Mouse (Mus musculus) lung, postnatal 10 days (tissue): ENCODE data around the gene Sptlc3.

Experiments
- DNase-seq: peaks from one replicate; pipeline ENCODE4 v3.0.0; 2021

Gene Sptlc3

DNA sequence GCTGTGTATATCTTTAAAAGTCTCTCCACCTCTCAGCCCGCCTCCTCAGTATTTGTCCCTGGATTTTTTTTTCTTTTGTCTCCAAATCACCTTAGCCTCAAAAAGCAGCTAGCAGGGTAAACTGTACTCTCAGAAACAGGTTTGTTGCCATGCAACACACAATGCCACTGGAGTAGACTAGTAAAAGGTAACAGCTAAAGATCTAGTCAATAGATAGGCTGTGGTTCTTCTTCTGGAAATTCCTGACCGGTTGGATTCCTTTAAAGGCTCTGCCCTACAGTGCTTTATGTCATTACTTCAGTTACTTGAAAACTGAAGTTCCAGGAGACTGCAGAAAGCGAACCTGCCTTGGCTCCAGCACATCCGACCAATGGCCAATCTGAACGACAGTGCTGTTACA, at the start of gene Sptlc3:
Gene Sptlc3 (plus strand): TSS at position 78 of the 400 bp plus-strand sequence.
- DNase-seq, result no peak

DNA sequence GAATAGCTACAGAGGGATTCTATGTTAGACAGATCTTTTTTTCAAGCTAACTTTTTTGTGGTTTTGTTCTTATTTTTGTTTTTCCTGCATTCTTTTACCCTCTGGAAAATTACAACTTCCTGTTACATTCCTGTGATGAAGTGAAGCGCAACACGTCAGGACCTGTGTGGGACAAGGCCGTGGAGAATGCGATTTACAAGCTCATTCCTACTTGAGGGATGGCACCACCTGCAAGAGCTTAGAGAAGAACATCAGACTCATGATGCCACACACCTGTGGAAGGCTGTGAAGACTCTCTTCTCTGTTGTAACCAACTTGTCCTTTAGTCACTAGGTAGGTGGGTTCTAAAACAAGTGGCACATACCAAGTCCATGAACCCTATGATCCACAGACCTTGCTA, 26.0 kb upstream of the Sptlc3 start:
- DNase-seq, result no peak

DNA sequence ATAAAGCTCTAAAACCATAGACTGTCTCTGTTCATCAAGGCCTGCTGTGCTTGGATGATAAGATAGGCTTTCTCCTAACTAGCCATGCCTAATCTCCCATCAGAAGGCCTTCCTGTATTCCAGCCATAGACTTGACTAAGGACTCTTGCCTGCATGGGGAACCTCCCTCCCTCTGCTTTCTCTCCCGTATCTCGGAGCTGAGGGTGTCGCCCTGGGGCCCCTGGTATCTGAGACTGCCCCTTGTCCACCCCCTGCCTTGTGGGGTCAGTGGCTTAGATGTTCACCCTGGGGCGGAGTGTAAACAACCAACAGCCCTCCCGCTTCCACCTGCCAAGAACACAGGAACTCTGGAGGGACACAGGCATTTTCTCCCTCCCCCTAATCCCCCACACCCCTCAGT, 5.0 kb upstream of the Sptlc3 start:
- DNase-seq, result no peak

DNA sequence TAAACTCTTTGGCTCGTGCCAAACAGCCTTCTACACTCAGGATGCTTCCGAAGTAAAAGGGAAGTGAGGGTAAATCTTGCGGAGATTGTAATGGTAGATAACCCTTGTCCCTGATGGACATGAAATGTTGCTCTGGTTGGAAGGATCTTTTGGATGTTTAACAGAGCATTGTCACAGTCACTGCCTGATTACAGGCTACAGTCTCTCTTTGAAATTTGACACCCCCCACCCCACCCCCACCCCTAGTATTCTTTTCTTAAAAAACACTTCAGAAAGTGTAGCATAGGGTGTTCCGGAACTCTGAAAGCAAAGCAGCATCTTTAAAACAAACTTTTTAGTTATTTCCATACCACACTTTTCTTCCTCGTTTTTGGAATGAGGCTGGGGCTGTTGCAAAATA, 916 bp downstream of the Sptlc3 start:
- DNase-seq, result no peak

DNA sequence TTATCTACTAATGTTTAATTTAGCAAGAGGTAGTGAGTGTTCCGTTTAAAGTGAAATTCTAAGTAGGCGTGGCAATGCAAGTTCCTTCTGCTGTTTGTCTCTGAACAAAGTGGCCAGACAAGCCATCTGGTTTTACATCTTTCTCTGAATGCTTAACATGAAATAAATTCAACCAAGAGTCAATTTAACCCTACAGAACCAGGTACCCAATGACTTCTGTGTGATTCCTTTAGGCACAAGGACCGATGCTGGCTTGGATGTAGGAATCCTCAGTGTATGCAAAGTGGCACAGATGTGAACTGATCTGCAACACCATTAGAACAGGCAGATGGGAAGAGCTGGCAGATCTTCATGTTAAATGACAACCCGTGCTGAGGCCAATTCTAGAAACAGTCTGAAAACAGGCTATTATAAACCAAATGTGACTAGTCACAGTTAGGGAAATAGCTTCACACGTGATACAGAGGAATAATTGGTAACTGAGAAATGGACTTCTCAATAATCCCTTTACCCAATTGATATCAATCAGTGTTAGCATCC, 68.3 kb downstream of the Sptlc3 start:
- DNase-seq, result no peak

DNA sequence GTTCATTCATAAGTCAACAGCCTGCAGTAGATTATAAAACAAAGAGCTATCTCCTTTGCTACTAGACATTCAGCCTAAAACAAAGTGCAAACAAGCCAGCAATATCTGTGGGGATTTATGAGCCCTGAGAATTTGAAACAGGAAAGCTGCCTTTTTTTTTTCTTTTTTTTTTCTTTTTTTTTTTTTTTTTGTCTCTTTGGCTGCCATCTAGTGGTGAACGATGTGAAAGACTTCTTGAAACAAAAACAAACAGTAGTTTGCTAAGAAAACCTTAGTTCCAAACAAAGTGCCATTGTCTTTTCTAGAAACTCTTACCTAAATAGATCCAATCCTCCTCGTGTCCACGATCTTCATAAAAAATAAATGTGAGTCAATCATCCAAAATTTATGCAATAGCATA, 85.6 kb downstream of the Sptlc3 start:
- no peak for DNase-seq

DNA sequence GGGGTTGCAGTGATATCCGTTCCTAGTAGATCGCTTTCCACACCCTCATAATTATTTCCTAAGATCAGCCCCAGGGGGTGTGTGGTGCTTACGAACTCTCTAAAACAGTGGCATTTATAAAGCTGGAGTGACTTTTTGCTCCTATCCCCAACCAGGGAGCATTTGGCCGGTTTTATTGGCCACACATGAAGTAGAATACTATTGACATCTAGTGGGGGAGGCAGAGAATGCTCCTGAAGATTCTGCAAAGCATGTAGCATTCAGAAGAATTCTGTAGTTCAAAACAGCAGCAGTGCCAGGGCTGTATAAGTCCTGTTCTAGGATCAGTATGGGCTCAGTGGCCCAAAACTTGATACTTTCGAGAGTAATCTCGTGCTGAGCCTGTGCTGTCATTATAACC, 89.1 kb downstream of the Sptlc3 start:
- DNase-seq, result peak; percentile 38

DNA sequence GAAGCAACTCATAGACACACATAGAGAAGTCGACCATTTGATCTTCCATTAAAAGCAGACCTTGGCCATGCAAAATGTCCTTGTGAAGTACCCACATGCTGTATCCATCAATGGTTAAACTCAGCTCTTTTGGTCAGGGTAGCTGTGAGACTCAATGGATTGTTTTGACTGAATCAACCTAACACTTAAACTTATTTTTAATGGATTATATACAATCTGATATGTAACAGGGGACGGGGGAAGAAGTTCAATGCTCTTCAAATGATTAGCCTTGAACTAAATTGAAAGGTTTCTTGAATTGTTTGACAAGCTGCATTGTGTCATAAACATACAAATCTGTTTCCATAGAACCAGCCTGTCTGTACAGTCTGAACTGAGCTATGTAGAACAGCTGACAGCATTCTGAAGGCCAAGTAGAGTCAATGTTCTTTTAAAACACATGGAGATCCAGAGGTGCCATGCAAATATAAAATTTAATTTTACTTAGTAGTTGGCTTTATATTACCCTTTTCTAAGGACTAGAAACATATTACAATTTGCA, 94.0 kb downstream of the Sptlc3 start:
- no peak for DNase-seq

DNA sequence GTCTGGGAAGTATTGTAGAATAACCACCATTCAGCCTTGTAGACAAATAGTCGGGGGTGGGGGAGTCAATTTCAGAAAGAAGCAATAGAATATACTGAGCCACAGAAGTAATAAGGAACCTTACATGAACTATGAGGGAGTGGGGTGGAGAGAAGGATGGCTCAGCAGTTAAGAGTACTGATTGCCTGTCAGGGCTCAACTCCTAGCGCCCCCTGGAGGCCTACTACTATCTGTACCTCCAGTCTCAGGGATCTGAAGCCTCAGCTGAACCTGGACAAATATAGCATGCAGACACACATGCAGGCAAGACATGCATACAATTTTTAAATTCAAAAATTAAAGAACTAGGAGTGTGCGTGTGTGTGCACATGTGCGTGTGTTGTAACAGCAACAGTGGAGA, 96.2 kb downstream of the Sptlc3 start:
- peak; percentile 50 for DNase-seq

DNA sequence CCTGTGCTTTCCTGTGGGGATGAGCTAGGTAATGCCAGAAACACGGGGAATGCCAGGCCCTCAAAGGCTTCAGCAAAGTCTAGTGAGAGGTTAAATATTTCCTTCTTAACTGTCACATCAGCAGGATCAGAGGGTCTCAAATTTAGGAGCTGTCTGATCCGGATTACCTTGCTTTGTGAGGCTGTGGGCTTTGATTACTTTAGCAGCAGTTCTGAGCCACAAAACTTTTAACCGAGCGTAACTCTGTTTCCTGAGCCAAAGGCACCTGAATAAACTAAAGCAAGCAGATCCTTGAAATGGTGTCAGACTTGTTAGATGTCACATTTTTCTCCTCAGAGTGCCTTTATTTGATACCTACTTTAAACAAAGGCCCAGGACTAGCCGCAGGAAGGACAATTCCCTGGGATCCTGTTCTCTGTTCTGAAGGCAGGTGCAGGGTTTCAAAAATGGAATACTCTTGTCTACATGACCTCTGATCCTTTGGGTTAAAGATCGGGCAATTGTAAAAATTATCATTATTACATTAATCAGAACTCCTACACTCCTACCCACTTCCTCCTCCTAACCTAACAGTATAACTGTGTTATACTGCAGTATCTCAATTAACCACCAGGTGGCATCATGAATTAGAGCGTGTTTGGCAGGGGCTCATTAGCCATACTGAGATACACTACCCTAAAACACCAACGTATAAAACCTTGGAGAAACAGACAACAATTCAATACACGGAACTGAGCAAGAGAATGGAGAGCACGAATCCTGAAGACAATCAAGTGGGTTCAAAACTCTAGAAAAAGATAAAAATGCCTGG, 97.4 kb downstream of the Sptlc3 start:
- peak; percentile 73 for DNase-seq

DNA sequence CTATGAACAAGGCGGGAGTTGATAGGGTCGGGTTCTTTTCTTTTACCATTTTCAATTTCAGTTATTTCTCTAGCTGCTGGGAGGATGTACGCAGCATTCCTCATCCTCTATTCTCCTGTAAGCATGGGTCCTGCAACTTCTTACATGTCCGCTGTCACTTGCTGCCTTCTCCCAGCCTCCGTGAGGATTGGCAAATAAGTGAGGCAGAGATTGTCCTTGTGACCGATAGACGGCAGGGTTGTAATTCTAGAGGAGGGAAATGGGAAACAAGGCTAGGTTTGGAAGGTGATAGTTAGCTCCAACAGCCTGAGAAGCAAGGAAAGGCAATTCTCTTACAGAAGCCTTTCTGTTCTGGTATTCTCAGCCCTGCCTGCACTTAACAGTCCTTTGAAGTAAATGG, 98.4 kb downstream of the Sptlc3 start:
- no peak for DNase-seq

DNA sequence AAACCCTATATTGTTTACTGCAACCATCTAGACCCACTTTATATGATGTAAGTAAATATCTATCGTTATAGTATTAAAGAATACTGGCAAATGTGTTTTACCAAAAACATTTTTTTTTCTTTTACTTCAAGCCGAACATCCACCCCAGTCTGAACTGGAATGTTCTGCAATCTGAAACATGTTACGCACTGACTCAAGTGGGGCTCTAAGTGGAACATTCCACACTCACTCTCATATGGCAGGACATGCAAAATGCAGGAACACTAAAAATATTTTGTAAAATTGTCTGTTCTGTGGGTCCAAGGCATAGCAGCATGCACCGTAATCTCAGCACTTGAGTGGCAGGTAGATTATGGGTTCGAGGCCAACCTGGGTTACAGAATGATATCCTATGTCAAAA, 103.5 kb downstream of the Sptlc3 start:
- no peak for DNase-seq

DNA sequence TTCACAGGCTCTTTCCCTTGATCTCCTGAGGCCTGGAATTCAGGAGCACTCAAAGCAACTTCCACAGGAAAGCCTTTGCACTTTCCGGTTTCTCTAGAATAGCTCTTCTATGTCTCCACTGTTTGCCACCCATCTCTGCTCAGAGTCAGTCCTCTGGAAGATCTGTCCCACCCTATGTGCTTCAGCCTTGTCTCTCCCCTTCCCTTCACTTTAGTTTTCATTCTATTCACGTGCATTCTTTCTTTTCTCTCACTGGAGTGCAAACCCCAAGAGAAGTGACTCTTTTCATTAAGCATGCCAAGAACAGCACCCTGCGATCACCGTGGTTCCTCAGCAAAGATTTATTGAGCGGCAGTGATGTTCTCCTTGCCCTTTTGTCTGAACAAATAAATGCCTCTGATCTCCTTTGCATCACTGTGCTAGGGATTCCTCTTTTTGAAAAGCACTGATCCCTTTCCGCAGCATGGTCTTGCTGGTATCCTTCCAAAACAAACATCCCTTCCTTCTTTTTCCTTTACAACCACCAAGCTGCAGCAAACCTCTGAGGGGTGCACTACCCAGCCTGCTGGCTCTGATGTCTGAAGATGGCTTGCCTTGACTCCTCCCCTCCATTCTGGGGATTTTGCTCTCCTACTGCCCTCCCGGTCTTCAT, 108.0 kb downstream of the Sptlc3 start:
- DNase-seq, result no peak

DNA sequence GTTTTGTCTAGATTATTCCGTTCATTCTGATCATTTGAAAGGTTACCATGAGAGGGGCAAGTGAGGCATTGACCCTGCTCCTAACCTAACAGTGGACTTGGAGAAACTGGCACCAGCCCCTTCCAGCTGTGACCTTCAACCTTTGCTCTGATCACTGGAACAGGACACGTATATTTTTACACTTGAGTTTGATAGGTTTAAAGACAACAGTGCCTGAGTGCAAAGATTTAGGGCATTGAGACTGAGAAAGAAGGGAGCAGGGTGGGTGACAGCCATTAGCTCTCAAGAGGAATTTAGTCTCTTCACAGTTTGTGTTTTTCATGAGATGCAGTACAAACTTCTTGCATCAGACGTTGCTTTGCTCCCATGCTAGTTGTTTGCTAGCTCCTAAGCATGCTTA, 114.5 kb downstream of the Sptlc3 start:
- DNase-seq, result no peak

DNA sequence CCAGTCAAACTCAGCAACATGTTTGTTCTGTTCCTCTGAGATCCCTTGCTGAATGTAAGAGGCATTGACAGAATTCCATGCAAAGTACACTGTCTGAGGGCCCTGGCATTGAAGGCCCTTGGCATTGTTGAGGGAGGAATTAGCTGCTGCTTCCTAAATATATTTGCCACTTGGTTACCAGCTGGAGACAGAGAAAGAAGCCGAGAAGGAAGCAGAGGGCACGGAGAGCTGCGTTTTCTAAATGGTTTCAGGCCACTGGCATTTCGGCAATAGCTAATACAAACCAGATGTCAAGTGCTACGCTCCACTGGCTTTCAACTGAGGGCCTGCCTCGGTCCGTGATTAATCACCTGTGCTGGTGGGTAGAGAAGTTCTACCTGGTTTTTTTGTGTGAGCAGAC, 115.1 kb downstream of the Sptlc3 start:
- DNase-seq, result no peak

DNA sequence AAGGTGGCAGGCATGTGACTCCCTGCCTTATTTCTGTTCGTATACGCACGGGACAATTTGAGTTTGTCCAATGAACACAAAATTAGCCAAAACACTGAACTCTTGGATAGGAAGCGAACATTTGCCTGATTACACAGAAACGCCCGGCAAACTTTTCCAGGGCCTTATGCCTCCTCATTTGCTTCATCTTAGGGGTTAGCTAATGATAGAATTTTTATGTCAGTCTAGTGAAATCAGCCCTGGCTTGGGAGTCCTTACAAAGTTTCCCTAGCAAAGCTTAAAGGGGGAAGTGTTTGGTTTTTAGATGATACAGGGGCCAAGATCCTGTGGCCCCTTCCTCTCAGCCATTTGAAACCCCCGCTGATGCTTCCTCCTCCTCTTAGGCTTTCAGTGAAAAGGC, 115.5 kb downstream of the Sptlc3 start:
- no peak for DNase-seq

DNA sequence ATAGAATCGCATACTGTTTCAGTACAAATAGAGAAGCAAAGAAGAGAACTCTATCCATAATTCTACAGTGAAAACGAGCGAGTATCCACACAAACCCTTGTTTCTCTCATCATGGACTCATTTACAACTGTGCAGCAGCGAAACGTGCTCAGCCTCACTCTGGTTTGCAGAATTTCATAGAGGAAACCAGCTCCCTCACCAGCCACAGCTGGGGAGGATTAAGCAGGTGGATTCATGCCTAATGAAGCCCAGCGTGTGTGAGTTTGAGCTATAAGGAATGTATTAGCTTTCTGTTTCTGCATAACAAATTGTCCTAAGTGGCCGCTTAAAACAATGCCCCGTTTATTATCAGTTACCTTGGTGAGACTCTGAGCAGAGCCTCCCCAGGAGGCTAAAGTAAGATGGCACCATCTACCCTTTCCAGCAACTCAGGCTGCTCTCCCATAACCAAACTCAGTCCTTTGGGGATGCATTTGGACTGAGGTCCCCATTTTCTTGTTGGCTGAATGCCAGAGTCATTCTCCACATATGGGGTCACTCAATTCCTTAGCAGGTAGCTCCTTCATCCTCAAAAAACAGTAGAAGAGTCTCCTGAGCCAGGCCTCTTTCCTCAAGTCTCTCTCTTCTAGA, 116.1 kb downstream of the Sptlc3 start:
- no peak for DNase-seq

DNA sequence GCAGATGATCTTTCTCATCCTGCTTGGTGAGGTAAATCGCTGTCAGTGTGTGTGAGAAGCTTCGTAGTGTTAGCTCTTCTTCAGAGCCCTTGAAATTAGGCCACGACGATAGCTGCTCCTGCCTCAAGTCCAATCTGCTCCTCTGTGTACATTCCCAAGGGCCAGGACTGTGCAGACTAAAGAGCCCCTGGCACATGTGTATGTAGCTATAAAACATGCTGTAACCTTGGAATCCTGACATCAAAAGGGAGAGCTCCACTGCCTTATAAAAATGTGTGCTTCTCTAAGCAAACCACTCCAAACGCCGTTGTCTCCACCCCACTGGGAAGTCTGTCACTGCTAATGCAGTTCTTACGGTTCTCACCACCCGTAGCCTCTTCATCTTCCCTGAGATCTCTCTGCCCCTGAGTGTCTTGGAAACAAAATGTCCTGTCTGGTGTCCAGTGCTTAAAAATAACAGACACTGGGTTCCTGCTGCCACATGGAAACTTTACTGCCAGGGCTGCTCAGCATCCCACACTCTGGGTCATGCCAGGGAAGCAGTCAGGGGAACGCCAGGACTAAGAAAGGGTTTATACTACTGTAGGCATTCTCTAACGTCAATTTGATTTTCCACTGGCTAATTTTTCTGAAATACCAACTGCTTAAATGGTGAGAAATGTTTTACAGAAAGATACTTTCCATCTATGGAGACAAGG, 118.8 kb downstream of the Sptlc3 start:
- DNase-seq, result peak; percentile 12

DNA sequence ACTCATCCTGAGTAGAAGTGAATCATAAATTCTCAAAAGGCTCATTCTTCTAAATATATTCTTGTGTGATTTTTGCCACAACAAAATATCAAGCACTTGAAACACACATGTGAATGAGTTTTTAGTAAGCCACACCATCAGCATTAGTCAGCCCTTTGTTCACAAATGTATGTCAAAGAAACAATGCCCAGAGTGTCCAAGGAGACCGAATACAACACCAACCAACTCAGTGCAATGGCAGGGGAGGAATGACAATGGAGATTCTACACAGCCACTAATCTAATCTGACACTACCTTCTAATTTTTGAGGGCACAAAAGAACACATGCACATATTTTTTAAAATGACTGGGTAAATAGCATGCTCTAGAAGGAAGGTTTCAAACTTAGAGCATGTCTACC, 132.8 kb downstream of the Sptlc3 start:
- DNase-seq, result no peak

DNA sequence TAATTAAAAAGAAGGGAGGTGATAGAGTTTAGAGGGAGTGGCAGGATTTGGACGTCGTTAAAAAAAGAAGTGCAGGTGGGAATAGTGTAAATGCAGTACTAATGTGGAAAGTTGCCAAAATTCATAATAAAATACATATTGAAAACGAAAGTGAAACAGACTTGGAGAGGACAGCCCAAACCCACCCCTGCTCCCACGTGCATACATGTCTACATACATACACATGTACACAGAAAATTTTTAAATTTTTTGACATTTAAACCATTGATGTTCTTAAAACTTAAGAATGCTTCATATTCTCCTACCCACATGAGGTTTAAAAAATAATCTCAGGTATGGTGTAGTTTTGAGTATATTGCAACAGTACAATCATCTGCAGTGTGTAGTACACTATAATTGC, 135.0 kb downstream of the Sptlc3 start:
- DNase-seq, result no peak

DNA sequence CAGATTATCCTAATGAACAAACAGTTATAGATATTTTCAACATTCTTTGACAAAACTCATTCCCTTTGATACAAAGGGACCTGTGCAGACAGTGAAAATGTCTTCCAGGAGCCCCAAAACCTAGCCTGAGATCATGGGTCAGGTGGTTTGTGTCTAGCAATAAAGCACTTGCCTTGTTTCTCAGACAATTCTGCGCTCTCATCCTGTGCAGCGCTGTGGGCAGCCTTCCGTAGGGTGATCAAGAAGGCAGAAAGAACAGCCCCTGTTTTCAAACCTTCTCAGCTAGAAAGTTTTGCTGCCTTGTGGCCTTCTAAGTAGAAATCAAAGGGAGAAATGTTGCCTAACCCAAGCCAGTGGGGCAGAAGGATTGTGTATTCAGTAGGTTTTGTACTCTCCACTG, 135.9 kb downstream of the Sptlc3 start:
- no peak for DNase-seq

DNA sequence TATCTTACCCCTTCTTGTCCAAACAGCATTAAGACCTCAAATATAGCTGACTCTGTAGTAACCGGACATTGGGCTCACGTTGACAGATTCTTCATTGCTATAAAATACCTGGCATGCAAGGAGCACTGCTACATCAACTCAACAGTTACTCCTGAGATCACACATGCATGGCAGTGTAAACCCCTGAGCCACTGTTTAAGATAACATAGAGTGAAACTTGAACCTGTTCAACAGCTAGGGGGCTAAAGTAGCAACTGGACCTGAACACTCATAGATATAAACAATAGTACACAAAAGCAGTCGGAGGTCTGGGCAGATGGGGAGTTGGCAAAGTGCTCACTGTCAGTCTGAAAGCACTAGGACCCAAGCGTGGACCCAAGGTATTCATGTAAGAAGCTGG, 140.8 kb downstream of the Sptlc3 start:
- no peak for DNase-seq

DNA sequence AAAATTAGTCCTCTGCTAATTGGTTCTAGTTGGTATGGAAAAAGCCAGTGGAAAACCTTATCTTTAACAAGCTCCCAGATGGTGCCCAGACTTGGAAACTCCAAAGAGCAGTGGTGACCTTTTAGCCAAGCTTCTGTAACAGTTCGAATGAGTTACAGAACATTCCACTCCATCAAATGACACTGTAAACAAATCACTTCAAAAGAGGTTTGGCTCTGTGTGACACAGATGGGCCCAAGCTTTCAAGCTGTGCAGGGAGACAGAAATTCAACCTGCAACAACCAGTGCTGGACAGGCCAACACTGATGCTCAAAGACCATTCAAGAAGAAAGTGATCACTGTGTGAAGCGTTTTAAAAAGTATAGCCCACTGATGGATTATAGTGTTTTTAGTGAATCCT, 144.1 kb downstream of the Sptlc3 start:
- DNase-seq, result peak; percentile 13
